Mouse (Mus musculus) hindbrain, postnatal 0 days (tissue): ENCODE data around the gene Batf. TPM values are rescaled to one million over a fixed set of nuclear protein-coding genes. Genes with fewer than 3 reads are reported as not detected.
"Not testable (repeated sequence)": the region's sequence is repeated elsewhere in the genome, so short reads cannot be mapped to it uniquely, and the experiment has no call there.

Source experiments
- ATAC-seq: fragments of 200-750 bp; cut with Nextera tagmentation; 2 replicates; pipeline ENCODE4 v1.8.0; 2017; ENCODE audit warnings: mild to moderate bottlenecking, moderate TSS enrichment, moderate library complexity
- DNase-seq: peaks from one replicate; pipeline ENCODE4 v3.0.0-alpha.2; 2015; ENCODE audit warnings: low spot score
- H3K27ac ChIP-seq: fragments of 300-500 bp; sonication (generic); 2 replicates; pipeline ENCODE4 v1.5.1; 2014; ENCODE audit warnings: mild to moderate bottlenecking
- H3K27me3 ChIP-seq: fragments of 300-500 bp; sonication (generic); 2 replicates; pipeline ENCODE4 v1.6.1; 2014; ENCODE audit warnings: low read length, mixed read lengths; ENCODE audit not compliant: insufficient read depth
- H3K36me3 ChIP-seq: fragments of 300-500 bp; sonication (generic); 2 replicates; pipeline ENCODE4 v1.6.1; 2014; ENCODE audit warnings: low read length, mixed read lengths; ENCODE audit not compliant: insufficient read depth
- H3K4me1 ChIP-seq: fragments of 300-500 bp; sonication (generic); 2 replicates; pipeline ENCODE4 v1.6.1; 2014; ENCODE audit warnings: antibody characterized with exemption, low read length, mixed read lengths; ENCODE audit not compliant: insufficient read depth
- H3K4me2 ChIP-seq: fragments of 300-500 bp; sonication (generic); 2 replicates; pipeline ENCODE4 v1.6.1; 2014; ENCODE audit warnings: low read depth, mild to moderate bottlenecking, low read length, moderate library complexity, mixed read lengths
- H3K4me3 ChIP-seq: fragments of 300-500 bp; sonication (generic); 2 replicates; pipeline ENCODE4 v1.5.1; 2014; ENCODE audit warnings: low read length
- H3K9ac ChIP-seq: fragments of 300-500 bp; sonication (generic); replicated peaks from 2 replicates; pipeline ENCODE4 v1.6.1; 2014; ENCODE audit warnings: mild to moderate bottlenecking, low read length, moderate library complexity, mixed read lengths
- H3K9me3 ChIP-seq: fragments of 300-500 bp; sonication (generic); 2 replicates; pipeline ENCODE4 v1.6.1; 2016; ENCODE audit warnings: low read length, mixed read lengths
- CTCF ChIP-seq: IDR thresholded peaks from 2 replicates; pipeline ENCODE4 v1.5.1; 2016; ENCODE audit warnings: antibody characterized with exemption, control low read depth, low read depth
- WGBS: fragments of 180-500 bp; shearing (Covaris S2); extraction: QIAGEN DNeasy Blood & Tissue Kit; methylation state at CpG from one replicate; pipeline ENCODE4 v1.1.7; 2014; 5-methylcytosine and 5-hydroxymethylcytosine counted together
- polyA plus RNA-seq: library from polyadenylated mRNA; unstranded; fragments of >200 nt; fragmentation: Nextera tagmentation; extraction: Ambion mirVana; gene quantifications from 2 replicates; pipeline ENCODE4 v1.2.1, GENCODE M21; 2015
- total RNA-seq: library from RNA; depleted of rRNA; stranded (reverse); fragments of >200 nt; gene quantifications from 2 replicates; pipeline ENCODE4 v1.2.3, GENCODE M21; 2014

Gene Batf
- total and polyA plus RNA-seq, 2 experiments from 2014 or later, result 1.5 TPM; not detected in 1

DNA sequence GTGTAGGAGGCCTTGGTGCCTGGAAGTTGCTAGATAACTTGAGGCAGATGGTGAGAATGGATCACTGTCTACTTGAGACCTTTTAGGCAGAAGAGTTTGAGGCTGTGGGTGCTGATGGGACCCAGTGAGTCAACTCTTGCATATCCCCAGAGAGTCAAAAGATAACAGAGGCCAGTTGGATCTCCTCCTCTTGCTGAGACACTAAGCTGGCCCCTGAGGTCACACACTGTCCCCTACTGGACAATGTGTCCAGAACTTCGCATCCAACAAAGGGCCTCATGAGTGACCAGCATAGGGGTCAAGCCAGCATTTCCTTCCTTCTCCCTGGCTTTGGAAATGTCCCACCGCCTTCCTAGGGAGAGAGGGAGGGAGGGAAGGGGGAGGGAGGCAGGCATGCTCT lies 6.7 kb upstream of the Batf start:
- WGBS, result 48% methylated on average over 2 of the region's 2 CpGs
- no peak for TF ChIP-seq CTCF
- no peak overlapping the region for H3K27ac ChIP-seq
- H3K9ac ChIP-seq, result no peak overlapping the region
- no peak for DNase-seq
- no peaks in the 10 kb centered on the region for H3K4me1 ChIP-seq
- H3K4me3 ChIP-seq, result no peak overlapping the region
- H3K27me3 ChIP-seq, result no peaks in the 10 kb centered on the region
- no peaks in the 10 kb centered on the region for H3K9me3 ChIP-seq
- no peak overlapping the region for H3K4me2 ChIP-seq
- no peaks in the 10 kb centered on the region for H3K36me3 ChIP-seq
- no peak for ATAC-seq

DNA sequence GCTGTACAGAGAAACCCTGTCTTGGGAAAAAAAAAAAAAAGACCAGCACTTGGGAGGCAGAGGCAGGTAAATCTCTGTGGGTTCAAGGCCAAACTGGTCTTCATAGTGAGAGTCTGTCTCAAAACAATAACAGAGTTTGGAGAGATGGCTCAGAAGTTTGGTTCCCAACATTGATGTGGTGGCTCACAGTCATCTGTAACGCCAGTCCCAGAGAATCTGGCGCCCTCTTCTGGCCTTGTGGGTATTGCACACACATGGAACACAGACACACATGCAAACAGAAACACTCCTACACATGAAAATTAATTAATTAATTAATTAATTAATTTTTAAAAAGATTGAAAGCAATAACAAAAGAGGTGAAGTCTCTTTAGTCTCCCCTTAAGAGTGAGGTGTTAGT lies 4.1 kb upstream of the Batf start:
- 41% methylated on average over 2 of the region's 2 CpGs for WGBS
- TF ChIP-seq CTCF, result no peak
- H3K27me3 ChIP-seq, result no peaks in the 10 kb centered on the region

DNA sequence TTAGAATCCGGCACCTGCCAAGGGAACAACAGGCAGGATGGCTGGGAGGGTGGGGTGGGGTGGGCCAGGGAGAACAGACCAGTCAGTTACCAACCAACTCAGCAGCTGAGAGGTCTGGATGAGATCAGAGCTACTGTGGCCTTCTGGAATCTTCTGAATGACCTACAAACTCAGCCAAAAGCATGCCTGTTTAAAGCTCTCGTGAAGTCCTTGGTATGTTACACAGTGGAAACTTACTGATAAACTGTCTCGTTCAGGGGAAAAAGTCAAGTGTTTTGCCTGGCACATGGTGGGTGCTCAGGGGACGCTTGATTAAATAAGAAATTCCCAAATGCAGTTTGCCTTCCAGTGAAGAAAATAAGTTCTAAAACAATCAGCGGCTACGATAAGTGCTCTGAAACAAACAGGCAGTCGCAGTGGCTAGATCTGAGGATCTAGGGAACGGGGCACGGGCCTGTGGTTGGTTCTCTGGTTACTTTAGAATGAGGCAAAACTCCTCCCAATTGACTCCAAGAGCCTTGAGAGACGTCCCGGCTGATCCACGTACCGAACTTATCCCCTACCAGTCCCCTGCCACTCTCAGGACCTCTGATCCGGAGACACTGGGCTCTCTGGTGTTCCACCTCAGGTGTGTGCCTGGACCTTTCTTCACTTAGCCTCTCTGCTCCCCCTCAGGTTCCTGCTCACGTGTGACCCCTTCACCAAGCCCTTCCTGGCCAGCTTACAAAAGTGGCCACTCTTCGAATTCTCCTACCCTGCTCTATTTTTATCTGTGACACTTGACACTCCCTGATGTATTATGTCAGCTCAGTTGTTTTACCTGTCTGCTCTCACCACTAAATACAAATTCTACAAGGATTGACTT lies 1.8 kb upstream of the Batf start:
- Histone ChIP-seq H3K27me3 (no peaks in the 10 kb centered on the region), H3K9me3 (no peaks in the 10 kb centered on the region), H3K9ac (no peak overlapping the region), H3K4me2 (no peak overlapping the region), H3K4me1 (no peaks in the 10 kb centered on the region), H3K36me3 (no peaks in the 10 kb centered on the region), H3K27ac (no peak overlapping the region), H3K4me3 (no peak overlapping the region)
- DNase-seq, result no peak
- no peak for TF ChIP-seq CTCF
- 89% methylated on average over 16 of the region's 16 CpGs for WGBS
- ATAC-seq, result no peak

More for the DNA sequence above, 4.1 kb upstream of the Batf start:
- Histone ChIP-seq H3K27ac (no peak overlapping the region), H3K9ac (no peak overlapping the region), H3K36me3 (no peaks in the 10 kb centered on the region), H3K4me3 (no peak overlapping the region), H3K4me1 (no peaks in the 10 kb centered on the region), H3K9me3 (no peaks in the 10 kb centered on the region), H3K4me2 (no peak overlapping the region)
- ATAC-seq (no peak), DNase-seq (no peak)

DNA sequence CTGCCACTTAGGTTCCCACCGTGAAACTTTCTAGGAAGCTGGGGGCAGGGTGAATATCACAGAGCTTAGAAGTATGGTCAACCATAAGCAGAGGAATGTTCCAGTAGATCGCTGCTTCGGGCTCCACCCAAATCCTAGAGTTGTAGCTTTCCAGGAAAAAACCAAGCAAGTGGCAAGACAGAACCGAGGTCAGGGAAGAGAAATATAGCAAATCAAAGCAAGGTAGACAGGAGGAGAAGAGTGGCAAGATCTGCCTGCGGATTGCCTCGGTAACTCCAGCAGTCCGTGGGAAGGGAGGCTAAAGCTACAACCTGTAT lies 706 bp downstream of the Batf start:
- Histone ChIP-seq H3K27me3 (no peaks in the 10 kb centered on the region), H3K9ac (no peak overlapping the region), H3K9me3 (no peaks in the 10 kb centered on the region), H3K36me3 (no peaks in the 10 kb centered on the region), H3K27ac (no peak overlapping the region), H3K4me3 (no peak overlapping the region), H3K4me2 (peak overlapping the region; percentile 33; the same call in 1 of the 2 replicates), H3K4me1 (no peaks in the 10 kb centered on the region)
- DNase-seq (no peak), ATAC-seq (no peak)
- TF ChIP-seq CTCF, result no peak
- WGBS, result 75% methylated on average over 7 of the region's 7 CpGs

DNA sequence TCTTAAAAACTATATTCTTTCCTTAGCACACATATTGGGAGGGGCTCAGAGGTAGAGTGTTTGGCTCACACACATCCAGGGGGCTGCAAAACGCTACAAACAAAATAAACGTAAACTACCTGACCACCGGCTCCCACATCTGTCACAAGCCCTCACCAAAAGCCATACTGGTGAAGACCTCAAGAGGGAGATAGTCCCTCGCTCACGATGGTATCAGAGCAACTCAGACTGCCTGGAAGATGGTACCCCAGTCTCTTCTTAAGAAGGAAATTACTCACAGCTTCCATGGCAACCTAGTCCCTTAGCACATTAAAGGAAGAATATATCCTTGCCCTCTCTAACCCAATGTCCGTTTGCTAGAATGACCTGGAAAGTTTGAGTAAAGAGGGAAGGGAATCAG lies 1.4 kb downstream of the Batf start:
- Histone ChIP-seq H3K4me3 (no peak overlapping the region), H3K4me1 (no peaks in the 10 kb centered on the region), H3K9me3 (no peaks in the 10 kb centered on the region), H3K27me3 (no peaks in the 10 kb centered on the region), H3K27ac (no peak overlapping the region), H3K9ac (no peak overlapping the region), H3K36me3 (no peaks in the 10 kb centered on the region), H3K4me2 (no peak overlapping the region)
- ATAC-seq (no peak), DNase-seq (no peak)
- no peak for TF ChIP-seq CTCF
- WGBS, result 67% methylated on average over 6 of the region's 6 CpGs

DNA sequence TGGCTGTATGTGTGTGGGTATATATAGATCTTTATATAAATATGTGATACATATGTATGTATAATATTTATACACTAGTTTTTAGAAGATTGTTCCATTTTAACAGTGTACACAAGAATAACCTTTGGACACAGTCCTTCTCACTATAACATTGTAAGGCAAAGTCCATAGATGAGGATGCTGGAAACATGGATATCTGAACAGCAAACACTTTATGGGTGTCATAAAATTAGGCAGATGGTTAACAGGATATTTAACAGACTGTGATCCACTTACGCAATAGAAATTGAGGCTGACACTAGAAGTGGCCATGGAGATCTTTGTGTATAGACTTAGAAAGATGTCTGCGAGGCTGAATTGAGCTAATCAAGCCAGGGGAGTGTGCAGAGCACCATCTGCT lies 9.3 kb downstream of the Batf start:
- H3K27me3 ChIP-seq, result no peaks in the 10 kb centered on the region
- H3K36me3 ChIP-seq, result no peaks in the 10 kb centered on the region
- no peaks in the 10 kb centered on the region for H3K4me1 ChIP-seq
- ATAC-seq, result no peak
- no peak overlapping the region for H3K4me2 ChIP-seq
- WGBS, result 82% methylated on average over 2 of the region's 2 CpGs
- H3K9me3 ChIP-seq, result no peaks in the 10 kb centered on the region
- no peak for DNase-seq
- no peak overlapping the region for H3K27ac ChIP-seq
- H3K4me3 ChIP-seq, result no peak overlapping the region
- TF ChIP-seq CTCF, result no peak
- no peak overlapping the region for H3K9ac ChIP-seq

DNA sequence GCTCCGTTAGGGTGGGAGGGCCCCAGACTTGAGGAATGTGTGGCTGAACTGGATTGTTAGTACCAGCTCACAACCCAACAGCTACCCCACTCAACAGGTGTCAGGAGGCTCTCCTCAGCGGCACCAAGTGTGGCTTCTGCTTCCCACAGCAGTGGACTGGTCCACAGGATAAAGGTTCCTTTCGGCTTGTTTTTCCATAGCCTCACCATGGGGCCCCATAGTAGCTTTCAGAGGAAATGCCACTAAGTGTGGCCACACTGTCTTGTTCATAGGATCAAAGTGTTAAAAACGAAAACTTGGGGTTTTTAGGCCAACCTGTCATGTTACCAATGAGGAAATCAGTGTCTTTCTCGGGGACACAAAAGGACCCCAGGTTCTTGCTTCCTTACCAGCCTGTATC lies 10.0 kb downstream of the Batf start:
- WGBS, result 89% methylated on average over 5 of the region's 5 CpGs
- Histone ChIP-seq H3K9me3 (no peaks in the 10 kb centered on the region), H3K27ac (no peak overlapping the region), H3K9ac (no peak overlapping the region), H3K4me3 (no peak overlapping the region), H3K4me1 (no peaks in the 10 kb centered on the region), H3K27me3 (no peaks in the 10 kb centered on the region), H3K4me2 (no peak overlapping the region), H3K36me3 (no peaks in the 10 kb centered on the region)
- no peak for ATAC-seq
- TF ChIP-seq CTCF, result no peak
- no peak for DNase-seq

DNA sequence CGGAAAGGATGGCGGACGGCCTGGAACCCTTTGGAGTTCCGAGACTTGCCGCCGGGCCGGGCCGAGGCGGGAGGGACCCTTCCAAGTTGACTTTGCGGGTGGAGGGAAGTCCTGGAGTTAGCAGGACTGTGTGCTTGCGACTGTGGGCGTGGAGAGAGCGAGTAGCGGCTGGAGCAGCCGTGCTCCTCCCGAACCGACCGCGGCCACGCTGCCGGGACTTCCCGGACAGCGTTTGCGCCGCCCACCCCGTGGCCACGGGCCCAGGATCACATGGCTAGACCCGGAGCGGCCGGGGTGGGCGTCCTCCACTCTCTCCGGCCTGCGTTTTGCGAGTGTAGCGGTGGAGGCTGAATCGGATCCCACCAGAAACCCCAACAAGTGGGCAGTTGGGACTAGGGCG lies 11.7 kb downstream of the Batf start:
- H3K4me1 ChIP-seq, H3K4me3 ChIP-seq, H3K27ac ChIP-seq, DNase-seq, H3K27me3 ChIP-seq, H3K36me3 ChIP-seq, H3K9ac ChIP-seq, H3K9me3 ChIP-seq: not testable (repeated sequence)
- 41% methylated on average over 9 of the region's 37 CpGs for WGBS
- H3K4me2 ChIP-seq, result peak overlapping the region; percentile 37; the same call in 1 of the 2 replicates
- peak; percentile 86 for ATAC-seq
